Mouse (Mus musculus) Muller cell, postnatal 12 days (primary cell): Measurements from ENCODE around the gene Thada.
"Not testable (repeated sequence)": the region's sequence is repeated elsewhere in the genome, so short reads cannot be mapped to it uniquely, and the experiment has no call there.

Source experiments
- DNase-seq: peaks from one replicate; pipeline ENCODE4 v3.0.0-alpha.2; 2015; ENCODE audit errors: inconsistent ontology term

Thada gene

DNA sequence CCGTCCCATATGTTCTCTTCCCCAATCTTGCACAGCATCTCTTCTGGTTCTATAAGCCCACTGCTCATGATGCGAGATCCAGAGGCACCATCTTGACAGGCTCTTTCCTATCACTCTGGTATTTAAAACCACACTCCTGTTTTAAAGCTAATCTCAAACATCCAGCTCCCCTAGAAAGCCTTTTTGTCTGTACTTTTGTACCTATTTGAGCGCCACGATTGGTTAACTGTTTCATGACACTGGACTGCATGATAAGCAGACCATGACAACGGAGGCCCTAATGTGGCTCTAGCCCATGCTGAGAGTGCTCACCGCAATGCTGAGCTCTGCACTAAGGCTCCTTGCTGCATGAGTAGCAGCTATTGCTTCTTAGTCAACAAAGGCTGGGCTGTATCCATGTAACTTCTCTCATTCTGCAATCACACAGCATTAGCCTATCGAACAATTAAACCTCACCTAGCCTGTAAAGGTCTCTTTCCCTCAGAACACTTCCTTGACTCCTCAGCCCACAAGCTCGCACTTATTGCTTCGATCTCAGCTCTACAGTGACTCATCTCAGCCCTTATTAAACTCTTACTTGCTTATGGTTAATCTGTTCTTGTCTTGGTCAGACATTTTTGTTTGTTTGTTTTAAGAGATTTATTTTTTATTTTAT lies 203.6 kb downstream of the Thada start:
- DNase-seq, result no peak

DNA sequence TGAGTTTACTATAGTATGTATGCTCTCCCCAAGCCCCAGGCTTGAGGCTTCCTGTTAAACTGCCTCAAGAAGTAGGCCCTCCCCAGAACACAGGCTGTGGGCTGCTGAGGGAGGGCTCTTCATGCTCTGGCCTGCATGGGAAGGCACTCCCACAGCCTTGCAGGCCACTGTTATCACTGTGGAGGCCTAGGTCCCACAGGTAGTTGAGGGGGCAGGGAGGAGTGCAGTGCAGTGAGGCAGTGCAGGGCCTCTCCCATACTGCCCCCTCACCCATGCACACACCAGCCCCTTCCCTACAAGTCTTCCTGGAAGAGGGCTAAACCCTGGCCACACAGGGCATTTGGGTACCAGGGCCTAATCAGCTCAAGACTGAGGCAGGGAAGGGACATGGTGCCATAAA lies 205.0 kb downstream of the Thada start:
- no peak for DNase-seq

- DNase-seq, result no peak
Measured at GRCm38 (mm10) chr17:84260226-84260625, 205.8 kb downstream of the Thada start.

- DNase-seq, result peak; percentile 20
Measured at GRCm38 (mm10) chr17:84258638-84259261, 207.3 kb downstream of the Thada start.

DNA sequence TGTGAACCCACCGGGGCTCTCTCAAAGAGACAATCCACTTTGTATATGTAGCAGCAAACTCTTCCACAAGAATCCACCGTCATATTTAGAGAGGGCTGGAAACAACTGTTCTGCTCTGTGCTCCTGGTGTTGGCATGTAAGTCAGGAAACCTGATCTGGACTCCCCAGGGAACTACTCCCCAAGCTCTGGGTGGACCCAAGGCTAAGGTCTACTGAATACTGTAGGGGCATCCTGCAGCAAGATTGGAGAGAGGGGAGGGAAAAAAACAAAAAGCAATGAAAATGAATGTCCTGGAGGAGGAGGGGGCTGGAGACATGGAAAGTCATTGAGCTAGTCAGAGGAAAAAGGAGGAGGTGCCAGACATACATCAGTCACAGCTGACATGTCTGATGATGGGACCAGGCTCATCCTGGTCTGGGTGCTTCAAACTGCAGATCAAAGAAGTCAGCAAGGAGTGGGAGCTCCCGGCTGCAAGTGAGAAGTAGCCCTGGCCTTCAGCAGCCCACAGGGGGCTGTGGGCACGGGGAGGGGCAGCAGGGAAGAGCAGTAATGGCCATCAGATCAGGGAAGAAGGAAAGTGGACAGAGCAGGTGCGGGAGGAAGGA lies 208.0 kb downstream of the Thada start:
- no peak for DNase-seq

GRCm38 (mm10) chr17:84256278-84256819 lies 209.7 kb downstream of the Thada start:
- DNase-seq, result peak; percentile 83

DNA sequence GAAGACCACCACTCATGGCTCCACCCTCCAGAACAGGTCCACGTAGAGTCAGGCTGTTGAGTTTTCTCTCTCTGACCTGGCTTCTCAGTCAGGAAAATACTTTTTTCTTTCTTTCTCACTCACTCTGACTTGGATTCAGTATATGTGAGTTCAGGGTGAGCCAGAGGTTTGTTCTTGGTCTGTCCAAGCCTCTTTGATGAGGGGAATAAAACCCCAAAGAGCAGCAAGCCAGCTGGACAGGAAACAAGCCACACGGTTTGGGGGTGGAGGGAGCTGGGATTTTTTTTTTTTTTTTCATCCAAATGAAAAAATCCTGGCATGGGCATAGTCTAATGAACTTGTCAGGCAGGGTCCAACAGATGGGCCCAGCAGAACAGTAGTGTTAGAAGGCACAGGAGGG lies 210.2 kb downstream of the Thada start:
- peak; percentile 19 for DNase-seq

DNA sequence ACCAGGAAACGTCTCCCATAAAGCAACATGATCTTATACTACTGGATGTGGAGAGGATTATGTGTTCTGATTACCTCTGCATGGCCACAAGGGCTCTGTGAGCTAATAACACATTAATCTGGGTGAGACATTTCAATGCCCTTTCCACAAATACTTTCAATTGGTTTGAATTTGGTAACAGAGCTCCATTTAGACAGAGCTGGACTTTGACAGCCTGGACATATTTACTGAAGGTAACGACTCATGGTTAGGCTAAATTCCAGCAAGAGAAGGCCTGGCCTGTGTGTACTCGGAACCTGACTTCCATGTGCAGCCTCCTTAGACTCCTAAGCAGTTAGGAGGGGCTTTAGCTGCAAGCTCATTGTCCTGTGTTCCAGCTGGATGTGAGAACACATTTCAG lies 214.6 kb downstream of the Thada start:
- DNase-seq, result peak; percentile 9

GRCm38 (mm10) chr17:84244182-84244920 lies 221.7 kb downstream of the Thada start:
- no peak for DNase-seq

DNA sequence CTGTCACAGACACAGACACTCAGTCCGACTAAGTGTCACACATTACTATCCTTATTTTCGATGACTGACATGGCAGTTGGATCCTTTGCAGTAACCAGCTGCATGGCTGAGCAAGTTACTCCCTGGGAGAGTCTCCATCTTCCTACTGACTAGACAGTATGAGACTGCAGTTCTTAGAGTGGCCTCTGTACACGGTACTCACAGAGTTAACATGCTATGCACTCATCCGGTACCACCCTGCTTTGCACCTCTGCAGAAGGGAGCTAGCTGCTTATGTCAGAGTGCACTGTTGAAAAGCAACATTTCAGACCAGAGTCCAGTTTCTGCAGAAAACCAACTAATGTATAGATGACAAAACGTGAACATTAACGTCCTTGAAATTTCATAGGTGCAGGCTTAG lies 222.2 kb downstream of the Thada start:
- DNase-seq, result no peak

DNA sequence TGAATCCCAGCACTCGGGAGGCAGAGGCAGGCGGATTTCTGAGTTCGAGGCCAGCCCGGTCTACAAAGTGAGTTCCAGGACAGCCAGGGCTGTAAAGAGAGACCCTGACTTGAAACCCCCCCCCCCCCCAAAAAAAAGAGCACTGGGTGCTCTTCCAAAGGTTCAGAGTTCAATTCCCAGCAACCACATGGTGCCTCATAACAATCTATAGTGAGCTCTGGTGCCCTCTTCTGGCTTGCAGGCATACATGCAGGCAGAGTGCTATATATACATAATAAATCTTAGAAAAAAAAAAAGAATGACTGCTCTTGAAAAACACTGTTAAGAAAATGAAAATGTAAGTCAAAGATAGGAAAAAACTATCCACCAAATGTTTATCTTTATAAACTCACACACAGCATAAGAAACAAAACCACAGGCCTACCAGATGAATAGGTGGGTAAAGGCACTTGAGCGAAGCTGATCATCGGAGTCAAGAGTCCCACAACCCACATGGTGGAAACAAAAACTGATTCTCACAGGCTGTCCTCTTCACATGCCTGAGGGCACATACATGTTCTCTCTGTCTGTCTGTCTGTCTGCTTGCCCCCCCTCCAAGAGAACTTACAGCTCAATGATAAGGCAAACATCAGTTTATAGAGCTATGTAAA lies 224.6 kb downstream of the Thada start:
- DNase-seq, result no peak

- no peak for DNase-seq
Measured at GRCm38 (mm10) chr17:84239679-84240292, 226.2 kb downstream of the Thada start.

GRCm38 (mm10) chr17:84238174-84238573 lies 227.8 kb downstream of the Thada start:
- no peak for DNase-seq

DNA sequence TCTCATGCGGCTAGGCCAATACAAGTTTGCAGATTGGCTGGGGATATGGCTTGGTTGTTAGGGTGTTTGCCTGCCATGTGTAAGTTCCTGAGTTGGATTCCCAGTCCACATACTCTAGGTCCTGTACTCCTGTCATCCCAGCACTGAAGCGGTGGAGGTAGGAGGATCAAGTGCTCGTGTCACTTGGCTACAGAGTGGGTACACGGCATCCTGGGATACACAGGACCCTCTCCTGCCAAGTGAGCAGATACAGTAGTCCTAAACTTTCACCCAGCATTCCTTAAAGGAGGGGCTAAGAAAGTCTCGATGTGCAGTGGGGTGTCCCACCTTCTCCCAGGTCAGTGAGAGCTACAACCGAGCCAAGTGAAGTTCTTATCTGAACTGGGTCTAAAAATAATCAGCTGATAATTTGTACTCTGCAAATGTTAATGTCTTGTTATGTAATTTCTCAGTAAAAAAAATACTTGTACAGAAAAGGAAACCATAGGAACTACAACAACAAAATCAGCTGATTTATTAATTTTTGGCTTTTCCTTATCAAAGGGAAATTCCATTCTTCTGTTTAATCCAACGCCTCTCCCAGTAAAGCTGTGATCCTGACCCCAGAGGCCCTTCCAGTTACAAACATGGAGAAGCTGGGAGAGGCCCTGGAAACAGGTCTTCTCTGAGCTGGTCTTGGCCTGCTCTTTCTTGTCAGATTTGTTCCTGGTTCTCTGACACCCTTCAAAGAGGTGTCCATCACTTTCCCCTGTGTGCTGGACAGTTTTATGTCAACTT lies 229.0 kb downstream of the Thada start:
- no peak for DNase-seq

DNA sequence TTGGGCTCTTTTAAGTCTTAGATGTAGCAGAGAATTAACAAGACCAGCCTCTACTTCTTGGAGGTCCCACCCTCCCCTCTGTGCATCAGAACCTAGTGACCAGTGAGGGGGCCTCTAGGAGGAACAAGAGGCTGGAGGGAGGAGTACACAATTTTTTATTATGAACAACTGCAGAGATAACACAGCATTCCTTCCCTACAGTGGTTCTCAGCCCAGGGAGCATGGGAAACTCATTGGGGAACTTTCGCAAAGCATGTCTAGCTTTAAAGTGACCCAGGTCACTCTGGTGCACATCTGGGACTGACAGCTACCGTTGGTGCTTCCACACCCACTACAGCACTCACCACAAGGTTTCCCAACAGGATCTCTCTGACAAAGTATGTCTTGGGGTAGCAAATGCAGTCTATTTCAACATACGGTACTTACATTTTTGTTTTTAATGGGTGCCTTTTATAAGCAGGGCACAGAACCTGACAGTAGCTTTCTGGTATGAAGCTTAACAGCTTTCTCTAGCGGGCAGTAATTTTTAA lies 230.5 kb downstream of the Thada start:
- no peak for DNase-seq

- DNase-seq, result not testable (repeated sequence)
Measured at GRCm38 (mm10) chr17:84234785-84235184, 231.2 kb downstream of the Thada start.

GRCm38 (mm10) chr17:84233758-84234157 lies 232.2 kb downstream of the Thada start:
- DNase-seq, result no peak

DNA sequence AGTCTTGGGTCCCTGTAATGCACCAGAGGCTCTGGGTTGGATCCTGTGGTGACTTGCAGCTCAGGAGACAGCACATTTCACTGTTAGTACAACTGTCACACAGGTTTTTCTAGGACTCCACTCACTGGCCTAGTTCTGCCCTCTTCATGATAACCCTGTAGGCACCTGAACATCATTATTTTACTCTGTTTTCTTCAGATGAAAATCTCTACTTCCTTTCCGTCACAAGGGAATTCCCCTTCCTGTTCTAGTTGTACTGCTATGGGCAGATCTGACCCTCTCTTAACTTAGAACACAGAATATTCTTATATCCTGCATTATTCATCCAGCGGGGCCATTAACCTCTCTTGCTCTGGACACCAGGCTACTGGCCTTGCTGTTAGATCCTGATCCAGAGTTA lies 234.6 kb downstream of the Thada start:
- no peak for DNase-seq

DNA sequence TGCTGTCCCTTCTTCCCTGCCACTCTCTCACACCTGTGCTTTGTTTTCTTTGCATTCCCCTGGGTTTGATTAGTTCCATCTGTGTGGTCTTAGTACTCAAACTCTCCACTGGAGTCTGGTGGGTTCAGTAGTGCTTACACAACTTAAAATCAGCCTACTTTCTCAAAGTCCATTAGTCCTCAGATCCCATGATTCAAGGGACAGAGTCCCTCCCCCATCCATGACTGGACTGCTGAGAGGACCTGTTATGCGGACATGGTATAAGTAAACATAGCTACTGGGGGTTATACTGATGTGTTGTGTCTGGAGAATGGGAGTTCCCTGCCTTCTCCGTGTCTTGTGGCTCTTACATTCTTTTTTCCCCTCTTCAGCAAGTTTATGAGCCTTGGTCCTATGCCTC lies 237.8 kb downstream of the Thada start:
- no peak for DNase-seq

DNA sequence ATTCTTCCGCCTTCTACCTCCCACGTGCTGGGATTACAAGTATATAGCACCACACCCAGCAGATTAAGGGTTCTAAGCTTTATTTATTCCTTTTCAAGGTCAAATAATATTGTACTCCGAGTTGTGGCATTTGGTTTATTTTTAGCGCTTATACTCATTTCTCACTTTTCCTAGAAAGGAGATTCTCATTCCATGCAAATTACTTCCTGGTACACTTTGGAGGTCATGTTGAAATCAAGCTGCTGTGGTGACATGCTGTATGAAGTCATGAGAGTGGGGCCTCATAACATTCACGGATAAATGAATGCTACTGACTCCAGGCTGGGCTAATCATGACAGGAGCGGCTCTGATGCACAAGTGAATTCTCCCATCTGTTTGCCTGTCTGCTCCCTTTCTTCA lies 239.3 kb downstream of the Thada start:
- no peak for DNase-seq
